Mouse (Mus musculus): ENCODE measurements around the gene D17H6S53E. TPM values are rescaled to one million over a fixed set of nuclear protein-coding genes. Genes with fewer than 3 reads are reported as not detected.

Gene D17H6S53E
- total RNA-seq, 2 experiments from 2014 or later, result 28.8 to 34.6 TPM

Other genes with a start within 250 kb of the D17H6S53E start
- 10 to 100 TPM in 1 of 2 experiments, 1 to 10 TPM in 1; 9.9 to 12.4 TPM for gene Zbtb12, start 246.9 kb upstream of the D17H6S53E start, total RNA-seq (2021)
- under 1 TPM in 1 of 2 experiments, not detected in 1; 0.19 TPM for gene Gm20547, start 244.3 kb upstream of the D17H6S53E start, total RNA-seq (2021)
- gene C2, start 228.1 kb upstream of the D17H6S53E start, total RNA-seq (2021), result 10 to 100 TPM; 88.3 to 89.2 TPM
- 100 to 1,000 TPM; 101 to 144 TPM for gene Ehmt2, start 227.9 kb upstream of the D17H6S53E start, total RNA-seq (2021)
- under 1 TPM; 0.30 to 0.51 TPM for gene Slc44a4, start 211.9 kb upstream of the D17H6S53E start, total RNA-seq (2021)
- gene Neu1, start 195.1 kb upstream of the D17H6S53E start, total RNA-seq (2021), result 10 to 100 TPM; 22.5 to 24.3 TPM
- gene Hspa1b, start 167.1 kb upstream of the D17H6S53E start, total RNA-seq (2021), result 100 to 1,000 TPM; 635 to 643 TPM
- gene Gm20481, start 156.5 kb upstream of the D17H6S53E start, total RNA-seq (2021), result under 1 TPM in 1 of 2 experiments, not detected in 1; 0.60 TPM
- 100 to 1,000 TPM; 195 to 256 TPM for gene Hspa1a, start 154.2 kb upstream of the D17H6S53E start, total RNA-seq (2021)
- under 1 TPM; 0.30 to 0.58 TPM for gene Hspa1l, start 153.7 kb upstream of the D17H6S53E start, total RNA-seq (2021)
- gene Lsm2, start 144.5 kb upstream of the D17H6S53E start, total RNA-seq (2021), result 10 to 100 TPM; 31.9 to 34.5 TPM
- gene Vars, start 125.4 kb upstream of the D17H6S53E start, total RNA-seq (2021), result 10 to 100 TPM; 49.8 to 64.8 TPM
- under 1 TPM; 0.50 to 0.61 TPM for gene Vwa7, start 109.8 kb upstream of the D17H6S53E start, total RNA-seq (2021)
- under 1 TPM in 1 of 2 experiments, not detected in 1; 0.51 TPM for gene Sapcd1, start 98.4 kb upstream of the D17H6S53E start, total RNA-seq (2021)
- gene Msh5, start 79.6 kb upstream of the D17H6S53E start, total RNA-seq (2021), result 1 to 10 TPM; 1.1 to 1.3 TPM
- 10 to 100 TPM; 71.9 to 92.9 TPM for gene Clic1, start 76.4 kb upstream of the D17H6S53E start, total RNA-seq (2021)
- 10 to 100 TPM in 1 of 2 experiments, 1 to 10 TPM in 1; 9.1 to 17.0 TPM for gene Ddah2, start 67.3 kb upstream of the D17H6S53E start, total RNA-seq (2021)
- gene Ly6g6c, start 61.0 kb upstream of the D17H6S53E start, total RNA-seq (2021), result not detected
- gene Mpig6b, start 60.2 kb upstream of the D17H6S53E start, total RNA-seq (2021), result under 1 TPM; 0.13 to 0.22 TPM
- not detected for gene Ly6g6e, start 49.5 kb upstream of the D17H6S53E start, total RNA-seq (2021)
- not detected for gene Ly6g6d, start 48.3 kb upstream of the D17H6S53E start, total RNA-seq (2021)
- gene Ly6g6f, start 40.8 kb upstream of the D17H6S53E start, total RNA-seq (2021), result not detected
- 10 to 100 TPM; 75.0 to 88.2 TPM for gene Abhd16a, start 37.1 kb upstream of the D17H6S53E start, total RNA-seq (2021)
- not detected for gene Ly6g5c, start 18.1 kb upstream of the D17H6S53E start, total RNA-seq (2021)
- gene Ly6g5b, start 10.9 kb upstream of the D17H6S53E start, total RNA-seq (2021), result under 1 TPM; 0.33 to 0.67 TPM
- 10 to 100 TPM; 14.8 to 16.2 TPM for gene Gpank1, start 4.9 kb upstream of the D17H6S53E start, total RNA-seq (2021)
- 100 to 1,000 TPM; 192 to 217 TPM for gene Csnk2b, start 4.3 kb upstream of the D17H6S53E start, total RNA-seq (2021)
- gene Apom, start 5.7 kb downstream of the D17H6S53E start, total RNA-seq (2021), result not detected
- gene Bag6, start 8.8 kb downstream of the D17H6S53E start, total RNA-seq (2021), result 100 to 1,000 TPM; 307 to 394 TPM
- gene Prrc2a, start 38.5 kb downstream of the D17H6S53E start, total RNA-seq (2021), result 100 to 1,000 TPM; 214 to 251 TPM
- gene Aif1, start 49.7 kb downstream of the D17H6S53E start, total RNA-seq (2021), result 10 to 100 TPM in 1 of 2 experiments, 1 to 10 TPM in 1; 6.1 to 11.2 TPM
- 1 to 10 TPM; 3.5 to 4.1 TPM for gene Lst1, start 62.1 kb downstream of the D17H6S53E start, total RNA-seq (2021)
- 1 to 10 TPM; 2.0 to 6.5 TPM for gene Ltb, start 68.1 kb downstream of the D17H6S53E start, total RNA-seq (2021)
- gene Tnf, start 75.6 kb downstream of the D17H6S53E start, total RNA-seq (2021), result under 1 TPM; 0.36 to 0.83 TPM
- not detected for gene Lta, start 79.0 kb downstream of the D17H6S53E start, total RNA-seq (2021)
- not detected for gene Gm16181, start 94.5 kb downstream of the D17H6S53E start, total RNA-seq (2021)
- 1 to 10 TPM; 4.7 to 5.3 TPM for gene Atp6v1g2, start 107.3 kb downstream of the D17H6S53E start, total RNA-seq (2021)
- gene Nfkbil1, start 109.4 kb downstream of the D17H6S53E start, total RNA-seq (2021), result 10 to 100 TPM; 12.4 to 15.3 TPM
- gene Ddx39b, start 115.4 kb downstream of the D17H6S53E start, total RNA-seq (2021), result 100 to 1,000 TPM; 195 to 213 TPM
- gene H2-D1, start 136.4 kb downstream of the D17H6S53E start, total RNA-seq (2021), result 100 to 1,000 TPM; 219 to 653 TPM
- 10 to 100 TPM in 1 of 2 experiments, 1 to 10 TPM in 1; 3.7 to 11.4 TPM for gene H2-Q1, start 194.0 kb downstream of the D17H6S53E start, total RNA-seq (2021)
- gene H2-Q2, start 215.9 kb downstream of the D17H6S53E start, total RNA-seq (2021), result 1 to 10 TPM; 2.3 to 5.4 TPM